Mouse (Mus musculus) bone marrow macrophage, adult 2 months (primary cell): Measurements from ENCODE around the gene Tnfsf11.

ENCODE experiments used
- CTCF ChIP-seq: IDR thresholded peaks from 2 replicates; pipeline ENCODE4 v1.5.1; 2012; ENCODE audit warnings: low read depth, mild to moderate bottlenecking, low read length, moderate library complexity
- POLR2A ChIP-seq: IDR thresholded peaks from 2 replicates; pipeline ENCODE4 v1.6.1; 2012; ENCODE audit warnings: mild to moderate bottlenecking, low read depth, low read length, borderline replicate concordance

GRCm38 (mm10) chr14:78235296-78235695 lies 72.5 kb downstream of the Tnfsf11 start:
- TF ChIP-seq CTCF (no peak), POLR2A (no peak)
